Mouse (Mus musculus) adrenal gland, postnatal 4 days (tissue): ENCODE measurements around the gene Ep300. TPM values are rescaled to one million over a fixed set of nuclear protein-coding genes. Genes with fewer than 3 reads are reported as not detected.
"Not testable (repeated sequence)": the region's sequence is repeated elsewhere in the genome, so short reads cannot be mapped to it uniquely, and the experiment has no call there.

Experiments
- DNase-seq, 2 experiments: peaks; one replicate each; pipeline ENCODE4 v3.0.0; 2021 to 2022; ENCODE audit warnings: low spot score in 2 of 2, mixed read lengths in 2 of 2
- microRNA-seq: library from miRNA; unstranded; fragments of <30 nt; microRNA quantifications from one replicate; pipeline ENCODE4 v1.2.0, GENCODE M21; 2021
- total RNA-seq, 2 experiments: library from RNA; stranded (reverse); gene quantifications; 2 replicates each; pipeline ENCODE4 v1.2.3; 2021

The Ep300 gene
- total RNA-seq, 2 experiments from 2014 or later: 78.9 to 84.0 TPM

GRCm38 (mm10) chr15:81700161-81700560 lies 115.0 kb downstream of the Ep300 start:
- DNase-seq: no peak

DNA sequence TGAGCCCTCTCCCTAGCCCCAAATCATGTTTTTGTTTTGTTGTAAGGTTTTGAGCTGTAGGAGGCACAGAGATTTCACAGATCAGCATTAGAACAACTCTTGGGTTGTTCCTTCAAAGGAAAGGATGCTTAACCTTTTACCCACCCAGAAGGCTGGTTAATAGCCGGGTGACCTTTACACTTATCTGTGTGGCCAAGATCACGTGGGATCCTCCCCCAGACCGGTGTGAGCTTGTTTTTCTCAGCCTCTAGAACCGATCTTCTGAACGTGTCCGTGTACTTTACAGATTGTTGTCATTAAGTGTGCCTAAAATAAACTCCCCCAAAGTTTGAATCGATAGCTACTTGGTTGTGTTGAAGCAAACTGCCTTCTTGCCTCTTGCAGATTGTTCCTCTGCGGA lies 115.5 kb downstream of the Ep300 start:
- no peak for DNase-seq

DNA sequence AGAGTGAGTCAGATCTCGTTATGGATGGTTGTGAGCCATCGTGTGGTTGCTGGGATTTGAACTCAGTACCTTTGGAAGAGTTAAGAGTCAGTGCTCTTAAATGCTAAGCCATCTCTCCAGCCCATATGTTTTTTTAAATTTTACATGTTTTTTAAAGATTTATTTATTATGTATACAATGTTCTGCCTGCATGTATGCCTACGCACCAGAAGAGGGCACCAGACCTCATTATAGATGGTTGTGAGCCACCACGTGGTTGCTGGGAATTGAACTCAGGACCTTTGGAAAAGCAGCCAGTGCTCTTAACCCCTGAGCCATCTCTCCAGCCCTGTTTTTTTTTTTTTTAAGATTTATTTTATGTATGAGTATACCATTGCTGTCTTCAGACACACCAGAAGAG lies 116.2 kb downstream of the Ep300 start:
- not testable (repeated sequence) for DNase-seq

Small RNAs within 50 kb of the gene (microRNA-seq; reads per million reads assigned to microRNA genes)
- not detected for gene Gm23880

Other genes starting within 250 kb of the Ep300 start
- gene Slc25a17, start 224.5 kb upstream of the Ep300 start, total RNA-seq: 10 to 100 TPM; 83.2 to 85.2 TPM
- gene St13, start 185.3 kb upstream of the Ep300 start, total RNA-seq: 100 to 1,000 TPM; 157 to 177 TPM
- gene Xpnpep3, start 185.2 kb upstream of the Ep300 start, total RNA-seq: 10 to 100 TPM; 22.7 to 24.4 TPM
- gene Dnajb7, start 177.1 kb upstream of the Ep300 start, total RNA-seq: under 1 TPM in 1 of 2 experiments, not detected in 1; 0.31 TPM
- 100 to 1,000 TPM; 154 to 155 TPM for gene Rbx1, start 119.1 kb upstream of the Ep300 start, total RNA-seq
- gene L3mbtl2, start 78.5 kb downstream of the Ep300 start, total RNA-seq: 10 to 100 TPM; 22.7 to 23.6 TPM
- 1 to 10 TPM; 3.9 to 4.3 TPM for gene Chadl, start 111.9 kb downstream of the Ep300 start, total RNA-seq
- gene Zc3h7b, start 159.7 kb downstream of the Ep300 start, total RNA-seq: 10 to 100 TPM; 94.6 to 98.5 TPM
- 10 to 100 TPM; 53.6 to 62.6 TPM for gene Rangap1, start 160.2 kb downstream of the Ep300 start, total RNA-seq
- 10 to 100 TPM; 84.6 to 86.1 TPM for gene Tef, start 217.1 kb downstream of the Ep300 start, total RNA-seq